Mouse (Mus musculus) midbrain, postnatal 0 days (tissue): ENCODE results near the gene Wiz. TPM values are rescaled to one million over a fixed set of nuclear protein-coding genes. Genes with fewer than 3 reads are reported as not detected.

Experiments used
- ATAC-seq: fragments of 200-750 bp; cut with Nextera tagmentation; 2 replicates; pipeline ENCODE4 v1.8.0; 2017; ENCODE audit warnings: moderate number of reproducible peaks, mild to moderate bottlenecking, moderate TSS enrichment, moderate library complexity; ENCODE audit not compliant: low FRiP score
- DNase-seq: peaks from one replicate; pipeline ENCODE4 v3.0.0-alpha.2; 2015; ENCODE audit warnings: low spot score
- H3K27ac ChIP-seq: fragments of 300-500 bp; sonication (generic); 2 replicates; pipeline ENCODE4 v1.5.1; 2014; ENCODE audit warnings: low read depth, mild to moderate bottlenecking, low read length, mixed read lengths
- H3K27me3 ChIP-seq: fragments of 300-500 bp; sonication (generic); 2 replicates; pipeline ENCODE4 v1.6.1; 2014; ENCODE audit warnings: low read length, control low read depth, mixed read lengths; ENCODE audit not compliant: insufficient read depth
- H3K36me3 ChIP-seq: fragments of 300-500 bp; sonication (generic); 2 replicates; pipeline ENCODE4 v1.6.1; 2014; ENCODE audit warnings: low read length, control low read depth, mixed read lengths; ENCODE audit not compliant: insufficient read depth
- H3K4me1 ChIP-seq: fragments of 300-500 bp; sonication (generic); 2 replicates; pipeline ENCODE4 v1.6.1; 2014; ENCODE audit warnings: mild to moderate bottlenecking, control low read depth, antibody characterized with exemption, low read length, mixed read lengths; ENCODE audit not compliant: insufficient read depth
- H3K4me2 ChIP-seq: fragments of 300-500 bp; sonication (generic); 2 replicates; pipeline ENCODE4 v1.6.1; 2014; ENCODE audit warnings: low read depth, mild to moderate bottlenecking, low read length, mixed read lengths; ENCODE audit not compliant: poor library complexity, severe bottlenecking
- H3K4me3 ChIP-seq: fragments of 300-500 bp; sonication (generic); 2 replicates; pipeline ENCODE4 v1.5.1; 2014; ENCODE audit warnings: low read depth, mild to moderate bottlenecking, low read length, moderate library complexity
- H3K9ac ChIP-seq: fragments of 300-500 bp; sonication (generic); replicated peaks from 2 replicates; pipeline ENCODE4 v1.6.1; 2014; ENCODE audit warnings: mild to moderate bottlenecking, low read length, moderate library complexity, mixed read lengths; ENCODE audit not compliant: poor library complexity, severe bottlenecking
- H3K9me3 ChIP-seq: fragments of 300-500 bp; sonication (generic); 2 replicates; pipeline ENCODE4 v1.6.1; 2016; ENCODE audit warnings: low read length, control low read depth
- CTCF ChIP-seq: IDR thresholded peaks from 2 replicates; pipeline ENCODE4 v1.5.1; 2016; ENCODE audit warnings: antibody characterized with exemption, mild to moderate bottlenecking
- WGBS: fragments of 180-500 bp; shearing (Covaris S2); extraction: QIAGEN DNeasy Blood & Tissue Kit; methylation state at CpG from one replicate; pipeline ENCODE4 v1.1.7; 2014; 5-methylcytosine and 5-hydroxymethylcytosine counted together
- polyA plus RNA-seq: library from polyadenylated mRNA; unstranded; fragments of >200 nt; fragmentation: Nextera tagmentation; extraction: Ambion mirVana; gene quantifications from 2 replicates; pipeline ENCODE4 v1.2.1, GENCODE M21; 2015
- total RNA-seq: library from RNA; depleted of rRNA; stranded (reverse); fragments of >200 nt; gene quantifications from 2 replicates; pipeline ENCODE4 v1.2.3, GENCODE M21; 2014

Wiz gene
- total and polyA plus RNA-seq, 2 experiments from 2014 or later = 41.3 to 68.0 TPM

DNA sequence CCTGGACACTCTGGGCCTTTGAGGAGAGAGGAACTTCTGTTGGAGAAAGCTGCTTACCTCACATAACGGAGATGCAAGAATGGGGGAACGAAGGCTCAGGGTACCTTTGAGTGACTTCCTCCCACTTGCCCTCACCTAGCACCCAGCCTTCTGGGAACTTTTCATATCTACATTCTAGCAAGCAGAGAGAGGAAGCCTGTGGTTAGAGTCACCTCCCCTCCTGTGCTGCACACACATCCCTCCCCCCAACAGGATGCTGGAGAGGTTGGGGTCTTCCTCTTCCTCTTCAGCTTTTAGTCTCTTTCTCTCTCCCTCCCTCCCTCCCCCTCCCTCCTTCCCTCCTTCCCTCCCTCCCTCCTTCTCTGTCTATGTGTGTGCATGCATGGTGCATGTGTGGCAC lies 34.8 kb upstream of the Wiz start, which contains the start of gene Pglyrp2:
Pglyrp2 (minus strand) TSS at position 134 of the 400 bp plus-strand sequence.
- Histone ChIP-seq H3K4me2 (no peak within 1 kb of the TSS), H3K36me3 (no peaks in the 10 kb centered on the region), H3K4me3 (no peak within 1 kb of the TSS), H3K9ac (no peak within 1 kb of the TSS), H3K27ac (no peak within 1 kb of the TSS), H3K4me1 (no peaks in the 10 kb centered on the region), H3K9me3 (no peaks in the 10 kb centered on the region), H3K27me3 (no peaks in the 10 kb centered on the region)
- no peak for DNase-seq
- no peak for TF ChIP-seq CTCF
- no peak for ATAC-seq
- 88% methylated on average over 2 of the region's 2 CpGs for WGBS

- no peaks in the 10 kb centered on the region for H3K4me1 ChIP-seq
- DNase-seq (no peak), ATAC-seq (no peak)
- H3K36me3 ChIP-seq = no peaks in the 10 kb centered on the region
- no peak overlapping the region for H3K27ac ChIP-seq
- H3K27me3 ChIP-seq = peaks cover 6% of the 10 kb centered on the region; the same call in 1 of the 2 replicates
- no peak overlapping the region for H3K4me2 ChIP-seq
- H3K4me3 ChIP-seq = no peak overlapping the region
- no peak overlapping the region for H3K9ac ChIP-seq
- TF ChIP-seq CTCF = no peak
- 87% methylated on average over 8 of the region's 8 CpGs for WGBS
- H3K9me3 ChIP-seq = no peaks in the 10 kb centered on the region
Observed at GRCm38 (mm10) chr17:32420781-32421180, 31.5 kb upstream of the Wiz start.

GRCm38 (mm10) chr17:32419989-32420388 lies 30.8 kb upstream of the Wiz start:
- Histone ChIP-seq H3K27me3 (peaks cover 12% of the 10 kb centered on the region; the same call in 1 of the 2 replicates), H3K9ac (no peak overlapping the region), H3K4me1 (no peaks in the 10 kb centered on the region), H3K9me3 (no peaks in the 10 kb centered on the region), H3K36me3 (no peaks in the 10 kb centered on the region), H3K4me2 (no peak overlapping the region), H3K4me3 (no peak overlapping the region), H3K27ac (no peak overlapping the region)
- no peak for DNase-seq
- no peak for ATAC-seq
- WGBS = 65% methylated on average over 2 of the region's 2 CpGs
- no peak for TF ChIP-seq CTCF

DNA sequence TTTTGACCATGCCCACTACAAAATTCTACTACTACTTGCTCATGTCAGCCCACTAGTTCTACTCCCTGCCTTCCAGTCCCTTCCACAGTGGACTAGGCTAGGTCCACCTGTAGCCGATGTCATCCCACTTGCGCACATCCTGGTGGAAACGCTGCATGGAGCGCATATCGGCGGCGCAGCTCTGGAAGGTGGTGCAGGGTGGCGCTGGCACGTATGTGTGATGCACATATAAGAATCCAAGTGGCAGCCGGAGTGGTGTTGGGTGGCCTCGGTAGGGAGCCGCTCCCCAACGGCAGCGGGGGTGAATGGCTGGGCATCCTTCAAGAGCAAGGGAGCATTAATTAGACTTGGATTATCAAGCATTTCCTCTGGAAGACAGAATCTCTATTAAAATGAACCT lies 27.5 kb upstream of the Wiz start:
- Histone ChIP-seq H3K27me3 (peaks cover 13% of the 10 kb centered on the region; the same call in 1 of the 2 replicates), H3K4me3 (no peak overlapping the region), H3K9me3 (no peaks in the 10 kb centered on the region), H3K4me1 (no peaks in the 10 kb centered on the region), H3K27ac (no peak overlapping the region), H3K4me2 (no peak overlapping the region), H3K36me3 (no peaks in the 10 kb centered on the region), H3K9ac (no peak overlapping the region)
- WGBS = 91% methylated on average over 14 of the region's 14 CpGs
- DNase-seq (no peak), ATAC-seq (no peak)
- no peak for TF ChIP-seq CTCF

- no peaks in the 10 kb centered on the region for H3K4me1 ChIP-seq
- H3K4me3 ChIP-seq = no peak overlapping the region
- WGBS = 54% methylated on average over 24 of the region's 24 CpGs
- H3K36me3 ChIP-seq = no peaks in the 10 kb centered on the region
- H3K4me2 ChIP-seq = no peak overlapping the region
- H3K9me3 ChIP-seq = no peaks in the 10 kb centered on the region
- no peak for TF ChIP-seq CTCF
- ATAC-seq (no peak), DNase-seq (no peak)
- peaks cover 13% of the 10 kb centered on the region; the same call in 1 of the 2 replicates for H3K27me3 ChIP-seq
- H3K9ac ChIP-seq = no peak overlapping the region
- no peak overlapping the region for H3K27ac ChIP-seq
Observed at GRCm38 (mm10) chr17:32415417-32416020, 26.3 kb upstream of the Wiz start.

DNA sequence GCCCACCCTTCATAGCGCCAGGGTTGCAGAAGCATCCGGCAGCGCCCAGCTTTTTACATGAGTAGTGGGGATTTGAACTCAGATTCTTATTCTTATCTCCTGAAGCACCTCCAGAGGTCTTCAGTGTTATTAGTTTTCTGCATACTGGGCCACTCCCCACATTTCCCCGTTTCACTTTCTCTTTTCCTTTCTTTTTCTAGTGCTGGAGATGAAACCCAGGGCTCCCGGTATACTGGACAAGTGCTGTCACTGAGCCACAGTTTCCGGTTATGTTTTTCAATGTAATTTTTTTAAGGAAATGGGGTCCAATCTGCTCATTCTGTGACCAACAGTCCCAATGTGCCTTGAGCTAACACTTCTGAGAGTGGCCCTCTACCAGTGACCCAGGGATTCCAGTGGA lies 22.7 kb upstream of the Wiz start:
- Histone ChIP-seq H3K4me1 (no peaks in the 10 kb centered on the region), H3K27me3 (peaks cover 13% of the 10 kb centered on the region; the same call in 1 of the 2 replicates), H3K4me3 (no peak overlapping the region), H3K9ac (no peak overlapping the region), H3K4me2 (no peak overlapping the region), H3K27ac (no peak overlapping the region), H3K36me3 (no peaks in the 10 kb centered on the region), H3K9me3 (no peaks in the 10 kb centered on the region)
- WGBS = 93% methylated on average over 6 of the region's 6 CpGs
- ATAC-seq (no peak), DNase-seq (no peak)
- no peak for TF ChIP-seq CTCF
